Mouse (Mus musculus): ENCODE data around the gene Itih3. TPM values are rescaled to one million over a fixed set of nuclear protein-coding genes. Genes with fewer than 3 reads are reported as not detected.

The Itih3 gene
- polyA plus RNA-seq, 1 experiment from 2014 or later: 0.19 TPM

- no peak overlapping the region for H3K4me3 ChIP-seq (ENCODE audit: low read depth, low read length)
- H3K27me3 ChIP-seq (replicated peaks; ENCODE audit: control insufficient read depth, insufficient read depth, low read length): no peaks in the 10 kb centered on the region
- H3K4me2 ChIP-seq (ENCODE audit: low read length): no peak overlapping the region
- DNase-seq (ENCODE audit: low spot score): no peak
- H3K27ac ChIP-seq (ENCODE audit: low read depth, low read length): no peak overlapping the region
- 94% methylated on average over 9 of the region's 9 CpGs for WGBS
- no peaks in the 10 kb centered on the region for H3K4me1 ChIP-seq (ENCODE audit: control insufficient read depth, insufficient read depth, low read length)
- no peak for ATAC-seq
- H3K36me3 ChIP-seq (ENCODE audit: control insufficient read depth, insufficient read depth, low read length): peaks cover 4% of the 10 kb centered on the region; the same call in 1 of the 2 replicates
- H3K9me3 ChIP-seq (replicated peaks; ENCODE audit: control insufficient read depth, low read length): no peaks in the 10 kb centered on the region
- H3K9ac ChIP-seq (ENCODE audit: low read length): no peak overlapping the region
These were observed 61.2 kb downstream of the Itih3 start for GRCm38 (mm10) chr14:30862368-30862767.

GRCm38 (mm10) chr14:30861421-30862125 lies 62.0 kb downstream of the Itih3 start:
- Histone ChIP-seq H3K4me1 (ENCODE audit: control insufficient read depth, insufficient read depth, low read length) (no peaks in the 10 kb centered on the region), H3K27ac (ENCODE audit: low read depth, low read length) (no peak overlapping the region), H3K27me3 (replicated peaks; ENCODE audit: control insufficient read depth, insufficient read depth, low read length) (no peaks in the 10 kb centered on the region), H3K36me3 (ENCODE audit: control insufficient read depth, insufficient read depth, low read length) (peaks cover 4% of the 10 kb centered on the region; the same call in 1 of the 2 replicates), H3K9ac (ENCODE audit: low read length) (no peak overlapping the region), H3K9me3 (replicated peaks; ENCODE audit: control insufficient read depth, low read length) (no peaks in the 10 kb centered on the region), H3K4me2 (ENCODE audit: low read length) (no peak overlapping the region), H3K4me3 (ENCODE audit: low read depth, low read length) (no peak overlapping the region)
- WGBS: 82% methylated on average over 16 of the region's 16 CpGs
- ATAC-seq (no peak), DNase-seq (ENCODE audit: low spot score) (no peak)

Other genes with a start within 250 kb of the Itih3 start
- 19.7 and 20.5 TPM in 2 replicates for gene Sfmbt1, start 208.9 kb downstream of the Itih3 start, polyA plus RNA-seq (2014; fragmentation: Nextera tagmentation; extraction: Ambion mirVana)
- gene Tmem110, start 98.2 kb downstream of the Itih3 start, polyA plus RNA-seq (2014; fragmentation: Nextera tagmentation; extraction: Ambion mirVana): 15.6 and 16.4 TPM in 2 replicates
- gene Mustn1, start 44.6 kb downstream of the Itih3 start, polyA plus RNA-seq (2014; fragmentation: Nextera tagmentation; extraction: Ambion mirVana): 0.74 and 1.0 TPM in 2 replicates
- not detected in 2 replicates for gene Itih4, start 37.3 kb downstream of the Itih3 start, polyA plus RNA-seq (2014; fragmentation: Nextera tagmentation; extraction: Ambion mirVana)
- gene Itih1, start 19.5 kb upstream of the Itih3 start, polyA plus RNA-seq (2014; fragmentation: Nextera tagmentation; extraction: Ambion mirVana): not detected in 2 replicates
- 11.2 and 15.0 TPM in 2 replicates for gene Nek4, start 27.6 kb upstream of the Itih3 start, polyA plus RNA-seq (2014; fragmentation: Nextera tagmentation; extraction: Ambion mirVana)
- 55.9 and 56.0 TPM in 2 replicates for gene Glt8d1, start 77.6 kb upstream of the Itih3 start, polyA plus RNA-seq (2014; fragmentation: Nextera tagmentation; extraction: Ambion mirVana)
- gene Spcs1, start 77.9 kb upstream of the Itih3 start, polyA plus RNA-seq (2014; fragmentation: Nextera tagmentation; extraction: Ambion mirVana): 315 and 338 TPM in 2 replicates
- gene Pbrm1, start 95.4 kb upstream of the Itih3 start, polyA plus RNA-seq (2014; fragmentation: Nextera tagmentation; extraction: Ambion mirVana): 103 and 125 TPM in 2 replicates
- 63.3 and 65.1 TPM in 2 replicates for gene Gnl3, start 95.4 kb upstream of the Itih3 start, polyA plus RNA-seq (2014; fragmentation: Nextera tagmentation; extraction: Ambion mirVana)
- gene Smim4, start 205.2 kb upstream of the Itih3 start, polyA plus RNA-seq (2014; fragmentation: Nextera tagmentation; extraction: Ambion mirVana): 72.1 and 93.8 TPM in 2 replicates
- gene Nt5dc2, start 207.3 kb upstream of the Itih3 start, polyA plus RNA-seq (2014; fragmentation: Nextera tagmentation; extraction: Ambion mirVana): 225 and 288 TPM in 2 replicates
- gene Stab1, start 244.9 kb upstream of the Itih3 start, polyA plus RNA-seq (2014; fragmentation: Nextera tagmentation; extraction: Ambion mirVana): 21.8 and 22.1 TPM in 2 replicates

Measured in forebrain, embryonic 14.5 days (tissue).